Mouse (Mus musculus) embryonic facial prominence, embryonic 14.5 days (tissue): Measurements from ENCODE around the gene Add1. TPM values are rescaled to one million over a fixed set of nuclear protein-coding genes. Genes with fewer than 3 reads are reported as not detected.

Source experiments
- ATAC-seq: fragments of 200-750 bp; cut with Nextera tagmentation; 2 replicates; pipeline ENCODE4 v1.8.0; 2017; ENCODE audit warnings: low read depth, moderate number of reproducible peaks, moderate TSS enrichment
- DNase-seq: peaks from one replicate; pipeline ENCODE4 v3.0.0-alpha.2; 2015; ENCODE audit warnings: low spot score
- H3K27ac ChIP-seq: fragments of 300-500 bp; sonication (generic); replicated peaks from 2 replicates; pipeline ENCODE4 v1.5.1; 2014; ENCODE audit warnings: low read depth, mild to moderate bottlenecking, low read length, moderate library complexity
- H3K27me3 ChIP-seq: fragments of 300-500 bp; sonication (generic); replicated peaks from 2 replicates; pipeline ENCODE4 v1.6.1; 2014; ENCODE audit warnings: low read length; ENCODE audit not compliant: control insufficient read depth, insufficient read depth
- H3K36me3 ChIP-seq: fragments of 300-500 bp; sonication (generic); 2 replicates; pipeline ENCODE4 v1.6.1; 2014; ENCODE audit warnings: low read length, mixed read lengths; ENCODE audit not compliant: control insufficient read depth, insufficient read depth
- H3K4me1 ChIP-seq: fragments of 300-500 bp; sonication (generic); 2 replicates; pipeline ENCODE4 v1.6.1; 2014; ENCODE audit warnings: antibody characterized with exemption, low read length; ENCODE audit not compliant: control insufficient read depth, insufficient read depth
- H3K4me2 ChIP-seq: fragments of 300-500 bp; sonication (generic); 2 replicates; pipeline ENCODE4 v1.6.1; 2014; ENCODE audit warnings: low read depth, mild to moderate bottlenecking, low read length, moderate library complexity, mixed read lengths
- H3K4me3 ChIP-seq: fragments of 300-500 bp; sonication (generic); 2 replicates; pipeline ENCODE4 v1.5.1; 2014; ENCODE audit warnings: low read depth, mild to moderate bottlenecking, low read length
- H3K9ac ChIP-seq: fragments of 300-500 bp; sonication (generic); 2 replicates; pipeline ENCODE4 v1.6.1; 2014; ENCODE audit warnings: low read depth, mild to moderate bottlenecking, low read length, moderate library complexity, mixed read lengths
- H3K9me3 ChIP-seq: fragments of 300-500 bp; sonication (generic); 2 replicates; pipeline ENCODE4 v1.6.1; 2016; ENCODE audit warnings: low read length; ENCODE audit not compliant: control insufficient read depth
- whole genome bisulfite sequencing: fragments of 180-500 bp; shearing (Covaris S2); extraction: QIAGEN DNeasy Blood & Tissue Kit; methylation state at CpG from one replicate; pipeline ENCODE4 v1.1.7; 2014; 5-methylcytosine and 5-hydroxymethylcytosine counted together
- polyA plus RNA-seq: library from polyadenylated mRNA; unstranded; fragments of >200 nt; fragmentation: Nextera tagmentation; extraction: Ambion mirVana; gene quantifications from 2 replicates; pipeline ENCODE4 v1.2.1, GENCODE M21; 2014

The Add1 gene
- polyA plus RNA-seq, 1 experiment from 2014 or later: 190 TPM

GRCm38 (mm10) chr5:34543114-34543513 is 30.4 kb upstream of the Add1 start:
- 45% methylated on average over 4 of the region's 4 CpGs for WGBS

GRCm38 (mm10) chr5:34547410-34547809 is 26.1 kb upstream of the Add1 start:
- H3K27me3 ChIP-seq: no peaks in the 10 kb centered on the region
- H3K9ac ChIP-seq: no peak overlapping the region
- ATAC-seq (no peak), DNase-seq (no peak)
- H3K4me3 ChIP-seq: no peak overlapping the region
- no peak overlapping the region for H3K4me2 ChIP-seq
- H3K9me3 ChIP-seq: no peaks in the 10 kb centered on the region
- H3K27ac ChIP-seq: no peak overlapping the region
- H3K4me1 ChIP-seq: peaks cover 9% of the 10 kb centered on the region
- peaks cover 11% of the 10 kb centered on the region for H3K36me3 ChIP-seq

More at GRCm38 (mm10) chr5:34543114-34543513, 30.4 kb upstream of the Add1 start:
- no peak overlapping the region for H3K9ac ChIP-seq
- H3K27me3 ChIP-seq: no peaks in the 10 kb centered on the region
- no peaks in the 10 kb centered on the region for H3K9me3 ChIP-seq
- H3K4me2 ChIP-seq: no peak overlapping the region
- no peaks in the 10 kb centered on the region for H3K4me1 ChIP-seq
- ATAC-seq (no peak), DNase-seq (no peak)
- no peak overlapping the region for H3K27ac ChIP-seq
- H3K36me3 ChIP-seq: no peaks in the 10 kb centered on the region
- no peak overlapping the region for H3K4me3 ChIP-seq

- 21% methylated on average over 8 of the region's 8 CpGs for WGBS
- H3K9ac ChIP-seq: peak overlapping the region; percentile 85
- DNase-seq: no peak
- peak overlapping the region; percentile 87 for H3K4me3 ChIP-seq
- H3K4me2 ChIP-seq: peak overlapping the region; percentile 70
- peak; percentile 9; the same call in 1 of the 2 replicates for ATAC-seq
- H3K27ac ChIP-seq: no peak overlapping the region; the same call in 1 of the 2 replicates
- H3K36me3 ChIP-seq: peaks cover 22% of the 10 kb centered on the region
- H3K27me3 ChIP-seq: no peaks in the 10 kb centered on the region
- H3K4me1 ChIP-seq: peaks cover 9% of the 10 kb centered on the region
- no peaks in the 10 kb centered on the region for H3K9me3 ChIP-seq
These were observed 24.4 kb upstream of the Add1 start for GRCm38 (mm10) chr5:34549135-34549482.

- Histone ChIP-seq H3K36me3 (peaks cover 26% of the 10 kb centered on the region), H3K27me3 (no peaks in the 10 kb centered on the region), H3K9me3 (no peaks in the 10 kb centered on the region), H3K4me3 (peak overlapping the region; percentile 87), H3K4me2 (peak overlapping the region; percentile 70), H3K27ac (peak overlapping the region; percentile 57), H3K9ac (peak overlapping the region; percentile 85), H3K4me1 (peaks cover 9% of the 10 kb centered on the region)
- ATAC-seq (peak; percentile 94), DNase-seq (peak; percentile 86)
- under 1% methylated on average over 40 of the region's 49 CpGs for WGBS
These were observed 23.8 kb upstream of the Add1 start for GRCm38 (mm10) chr5:34549483-34550221.

GRCm38 (mm10) chr5:34550251-34550650 is 23.2 kb upstream of the Add1 start:
- 8% methylated on average over 6 of the region's 6 CpGs for WGBS
- Histone ChIP-seq H3K4me2 (peak overlapping the region; percentile 70), H3K4me3 (peak overlapping the region; percentile 87), H3K27me3 (no peaks in the 10 kb centered on the region), H3K4me1 (peaks cover 9% of the 10 kb centered on the region), H3K9ac (peak overlapping the region; percentile 85), H3K9me3 (no peaks in the 10 kb centered on the region), H3K27ac (no peak overlapping the region), H3K36me3 (peaks cover 32% of the 10 kb centered on the region)
- no peak for DNase-seq
- no peak for ATAC-seq

- H3K9me3 ChIP-seq: no peaks in the 10 kb centered on the region
- H3K27me3 ChIP-seq: no peaks in the 10 kb centered on the region
- H3K27ac ChIP-seq: no peak overlapping the region
- no peak overlapping the region for H3K4me3 ChIP-seq
- H3K4me1 ChIP-seq: peaks cover 9% of the 10 kb centered on the region
- no peak overlapping the region for H3K4me2 ChIP-seq
- no peak for ATAC-seq
- peaks cover 48% of the 10 kb centered on the region for H3K36me3 ChIP-seq
- DNase-seq: no peak
- no peak overlapping the region for H3K9ac ChIP-seq
- 91% methylated on average over 4 of the region's 4 CpGs for WGBS
These were observed 21.6 kb upstream of the Add1 start for GRCm38 (mm10) chr5:34551821-34552220.

- no peak for DNase-seq
- H3K4me1 ChIP-seq: no peaks in the 10 kb centered on the region
- no peak overlapping the region for H3K27ac ChIP-seq
- no peak overlapping the region for H3K9ac ChIP-seq
- ATAC-seq: no peak
- 95% methylated on average over 1 of the region's 1 CpGs for WGBS
- no peaks in the 10 kb centered on the region for H3K27me3 ChIP-seq
- no peak overlapping the region for H3K4me2 ChIP-seq
- H3K36me3 ChIP-seq: peaks cover 54% of the 10 kb centered on the region
- no peak overlapping the region for H3K4me3 ChIP-seq
- no peaks in the 10 kb centered on the region for H3K9me3 ChIP-seq
These were observed 9.6 kb upstream of the Add1 start for GRCm38 (mm10) chr5:34563854-34564253.

GRCm38 (mm10) chr5:34564291-34564690 is 9.2 kb upstream of the Add1 start:
- Histone ChIP-seq H3K9ac (no peak overlapping the region), H3K9me3 (no peaks in the 10 kb centered on the region), H3K4me1 (no peaks in the 10 kb centered on the region), H3K36me3 (peaks cover 49% of the 10 kb centered on the region), H3K27me3 (no peaks in the 10 kb centered on the region), H3K4me2 (no peak overlapping the region), H3K27ac (no peak overlapping the region), H3K4me3 (no peak overlapping the region)
- DNase-seq (no peak), ATAC-seq (no peak)
- 77% methylated on average over 4 of the region's 4 CpGs for WGBS
